Mouse (Mus musculus) sigmoid colon, adult 10 weeks (tissue): ENCODE results near the gene Olfr812. TPM values are rescaled to one million over a fixed set of nuclear protein-coding genes. Genes with fewer than 3 reads are reported as not detected.

Experiments
- polyA plus RNA-seq: library from polyadenylated mRNA; stranded (reverse); fragments of 350-450 nt; fragmentation: Illumina TruSeq; extraction: RNeasy Lipid Tissue Mini Kit (QIAGEN cat#74804); gene quantifications from one replicate; pipeline ENCODE4 v1.2.3, GENCODE M21; 2014; ENCODE audit warnings: low read depth, low replicate concordance

Olfr812 gene
- not detected for polyA plus RNA-seq

GRCm38 (mm10) chr10:129845994-129846393 is at the start of gene Olfr812:
Olfr812 (minus strand) TSS chr10:129846094.

DNA sequence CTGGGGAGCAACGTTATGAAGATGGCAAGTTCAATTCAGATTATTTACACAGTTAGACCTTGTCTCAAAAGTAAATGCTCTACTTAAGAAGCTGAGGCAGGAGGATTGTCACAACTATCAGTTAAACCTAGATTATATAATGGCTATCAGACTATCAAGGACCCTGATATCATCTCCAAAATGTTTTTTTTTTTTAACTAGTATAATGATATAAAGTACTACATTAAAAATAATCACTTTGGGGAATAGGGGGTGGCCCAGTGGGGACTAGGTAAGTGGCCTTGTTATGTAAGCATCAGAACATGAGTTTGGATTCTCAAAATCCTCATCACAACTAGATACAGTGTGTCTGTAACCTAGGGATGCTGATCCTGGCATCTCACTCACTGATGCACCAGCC is 33.9 kb upstream of the Olfr812 start, which contains the start of gene Olfr814:
Gene Olfr814, minus strand, starts transcription at position 101 of the 400 bp plus-strand sequence.

GRCm38 (mm10) chr10:129855067-129855466 is 9.2 kb upstream of the Olfr812 start, which contains the start of gene Olfr813:
Olfr813 (plus strand) TSS chr10:129855367.

DNA sequence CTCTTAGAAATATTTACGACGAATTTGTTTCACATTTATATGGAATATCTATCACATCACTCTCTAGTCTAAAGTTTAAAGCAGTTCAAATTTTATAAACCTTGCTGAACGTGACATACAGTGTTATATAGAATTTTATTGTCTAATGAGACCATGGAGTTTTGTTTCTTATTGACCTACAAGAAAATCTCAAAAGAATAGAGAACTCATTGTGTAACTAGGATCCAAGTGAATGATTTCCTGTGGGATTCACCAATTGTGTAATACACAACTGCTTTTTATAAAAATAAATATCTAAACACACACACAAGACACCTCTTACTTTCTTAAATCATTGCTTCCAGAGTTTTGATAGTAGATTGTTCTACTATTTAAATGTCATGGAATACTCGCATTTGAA is 41.6 kb downstream of the Olfr812 start, which contains the start of gene Olfr811:
Gene Olfr811, minus strand, starts transcription at position 101 of the 400 bp plus-strand sequence.

DNA sequence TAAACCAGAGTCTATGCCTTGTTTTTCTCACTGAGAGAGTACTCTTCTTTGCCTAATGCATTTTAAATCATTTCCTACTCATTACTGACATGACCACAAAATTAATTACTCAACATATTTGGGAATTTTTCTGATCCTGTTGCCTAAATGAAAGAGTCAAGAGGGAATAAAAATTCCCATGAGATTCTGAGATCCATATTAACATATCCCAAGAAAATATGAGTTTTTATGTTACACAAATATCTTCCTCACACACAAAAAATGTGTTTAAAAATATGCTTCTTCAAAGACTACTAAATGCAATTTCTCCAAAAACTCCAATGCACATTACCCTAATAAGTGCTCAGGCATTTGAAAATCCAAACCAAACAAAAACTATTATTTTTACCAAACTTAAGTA is 51.1 kb downstream of the Olfr812 start, which contains the start of gene Olfr810:
Gene Olfr810, minus strand, starts transcription at position 101 of the 400 bp plus-strand sequence.

Other genes with a start within 250 kb of the Olfr812 start
- not detected for gene Olfr796, start 233.5 kb downstream of the Olfr812 start, polyA plus RNA-seq
- not detected for gene Olfr798, start 218.2 kb downstream of the Olfr812 start, polyA plus RNA-seq
- not detected for gene Olfr799, start 208.6 kb downstream of the Olfr812 start, polyA plus RNA-seq
- gene Olfr800, start 188.4 kb downstream of the Olfr812 start, polyA plus RNA-seq = not detected
- gene Olfr801, start 172.2 kb downstream of the Olfr812 start, polyA plus RNA-seq = not detected
- not detected for gene Olfr802, start 157.9 kb downstream of the Olfr812 start, polyA plus RNA-seq
- gene Olfr803, start 151.8 kb downstream of the Olfr812 start, polyA plus RNA-seq = not detected
- gene Olfr804, start 142.9 kb downstream of the Olfr812 start, polyA plus RNA-seq = not detected
- not detected for gene Olfr805, start 116.7 kb downstream of the Olfr812 start, polyA plus RNA-seq
- not detected for gene Olfr806, start 104.2 kb downstream of the Olfr812 start, polyA plus RNA-seq
- gene Olfr807, start 88.3 kb downstream of the Olfr812 start, polyA plus RNA-seq = not detected
- gene Olfr808, start 80.6 kb downstream of the Olfr812 start, polyA plus RNA-seq = not detected
- not detected for gene Olfr809, start 71.5 kb downstream of the Olfr812 start, polyA plus RNA-seq
- gene Olfr810, start 51.2 kb downstream of the Olfr812 start, polyA plus RNA-seq = not detected
- not detected for gene Olfr811, start 41.7 kb downstream of the Olfr812 start, polyA plus RNA-seq
- gene Olfr813, start 9.3 kb upstream of the Olfr812 start, polyA plus RNA-seq = not detected
- not detected for gene Olfr814, start 33.8 kb upstream of the Olfr812 start, polyA plus RNA-seq
- not detected for gene Olfr815, start 59.8 kb upstream of the Olfr812 start, polyA plus RNA-seq
- gene Olfr816, start 69.5 kb upstream of the Olfr812 start, polyA plus RNA-seq = not detected
- not detected for gene Olfr818, start 103.0 kb upstream of the Olfr812 start, polyA plus RNA-seq
- not detected for gene Olfr819, start 121.2 kb upstream of the Olfr812 start, polyA plus RNA-seq
- gene Olfr247, start 130.0 kb upstream of the Olfr812 start, polyA plus RNA-seq = not detected
- not detected for gene Gm10310, start 139.0 kb upstream of the Olfr812 start, polyA plus RNA-seq
- not detected for gene Olfr820, start 166.5 kb upstream of the Olfr812 start, polyA plus RNA-seq
- gene Olfr821, start 184.3 kb upstream of the Olfr812 start, polyA plus RNA-seq = not detected
- gene Olfr822, start 225.1 kb upstream of the Olfr812 start, polyA plus RNA-seq = not detected